Mouse (Mus musculus) frontal cortex, adult 2 months (tissue): ENCODE data around the gene Enpp1. TPM values are rescaled to one million over a fixed set of nuclear protein-coding genes. Genes with fewer than 3 reads are reported as not detected.
A peak's percentile ranks its signal among the peaks of the same experiment; 100 is the strongest.
"Not testable (repeated sequence)": the region's sequence is repeated elsewhere in the genome, so short reads cannot be mapped to it uniquely, and the experiment has no call there.

ENCODE experiments used
- DNase-seq, 2 experiments: peaks; one replicate each; pipeline ENCODE4 v3.0.0; 2022; ENCODE audit warnings: low spot score in 1 of 2; ENCODE audit errors: extremely low spot score in 1 of 2
- polyA plus RNA-seq: library from polyadenylated mRNA; depleted of rRNA; stranded (reverse); fragments of >200 nt; gene quantifications from 2 replicates; pipeline ENCODE4 v1.2.3, GENCODE M21; 2012

Gene Enpp1
- polyA plus RNA-seq, 1 experiment = 2.1 TPM

- DNase-seq = no peak
These were observed 71.6 kb downstream of the Enpp1 start for GRCm38 (mm10) chr10:24640186-24640875.

GRCm38 (mm10) chr10:24639596-24639995, 72.4 kb downstream of the Enpp1 start:
- DNase-seq = no peak

- no peak for DNase-seq
These were observed 73.5 kb downstream of the Enpp1 start for GRCm38 (mm10) chr10:24638306-24639070.

- no peak for DNase-seq
These were observed 75.0 kb downstream of the Enpp1 start for GRCm38 (mm10) chr10:24636986-24637385.

- no peak for DNase-seq
These were observed 76.1 kb downstream of the Enpp1 start for GRCm38 (mm10) chr10:24635884-24636283.

GRCm38 (mm10) chr10:24635331-24635815, 76.6 kb downstream of the Enpp1 start:
- no peak for DNase-seq

GRCm38 (mm10) chr10:24634288-24634687, 77.7 kb downstream of the Enpp1 start:
- DNase-seq = no peak

- no peak for DNase-seq
These were observed 80.8 kb downstream of the Enpp1 start for GRCm38 (mm10) chr10:24631122-24631521.

- DNase-seq = peak; percentile 37 to 88
These were observed 81.4 kb downstream of the Enpp1 start for GRCm38 (mm10) chr10:24630469-24631081.

- no peak for DNase-seq
These were observed 82.8 kb downstream of the Enpp1 start for GRCm38 (mm10) chr10:24629086-24629720.

- DNase-seq = no peak
These were observed 83.5 kb downstream of the Enpp1 start for GRCm38 (mm10) chr10:24628466-24628865.

GRCm38 (mm10) chr10:24627262-24627661, 84.7 kb downstream of the Enpp1 start:
- DNase-seq = no peak

- peak; percentile 47 to 93 for DNase-seq
These were observed 86.8 kb downstream of the Enpp1 start for GRCm38 (mm10) chr10:24625060-24625701.

- DNase-seq = peak in 1 of 2 experiments; percentile 77
These were observed 89.4 kb downstream of the Enpp1 start for GRCm38 (mm10) chr10:24622586-24622985.

- peak in 1 of 2 experiments; percentile 74 for DNase-seq
These were observed 90.4 kb downstream of the Enpp1 start for GRCm38 (mm10) chr10:24621572-24621971.

- not testable (repeated sequence) for DNase-seq
These were observed 95.4 kb downstream of the Enpp1 start for GRCm38 (mm10) chr10:24616572-24616971.

- no peak for DNase-seq
These were observed 96.2 kb downstream of the Enpp1 start for GRCm38 (mm10) chr10:24615799-24616198.

GRCm38 (mm10) chr10:24614726-24615125, 97.2 kb downstream of the Enpp1 start:
- no peak for DNase-seq

- DNase-seq = no peak
These were observed 102.2 kb downstream of the Enpp1 start for GRCm38 (mm10) chr10:24609766-24610165.

GRCm38 (mm10) chr10:24609146-24609545, 102.8 kb downstream of the Enpp1 start:
- no peak for DNase-seq
